Mouse (Mus musculus): ENCODE measurements around the gene Gna15. TPM values are rescaled to one million over a fixed set of nuclear protein-coding genes. Genes with fewer than 3 reads are reported as not detected.

Gna15 gene
- total and polyA plus RNA-seq, 3 experiments, result 23.0 to 142 (median 33.0) TPM

DNA sequence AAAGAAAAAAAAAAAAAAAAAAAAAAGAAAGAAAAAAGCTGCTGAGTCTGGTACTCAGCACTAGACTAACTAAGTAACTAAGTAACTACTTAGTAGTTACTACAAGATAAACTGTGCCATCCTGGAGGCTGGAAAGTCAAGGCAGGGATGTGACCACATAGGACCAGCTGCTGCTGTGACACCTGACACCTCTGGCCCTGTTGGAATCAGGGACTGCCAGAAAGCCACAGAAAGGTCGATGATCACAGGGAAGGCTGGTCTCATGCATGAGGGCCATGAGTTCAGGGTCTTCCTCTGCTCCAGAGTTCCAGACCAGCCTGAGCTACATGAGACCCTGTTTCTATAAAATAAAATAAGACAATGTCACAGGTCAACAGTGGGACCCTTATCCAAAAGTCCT, 33.5 kb upstream of the Gna15 start:
- Histone ChIP-seq H3K9ac (ENCODE audit: control insufficient read depth, low read depth, low read length, poor library complexity, severe bottlenecking) (no peak overlapping the region), H3K9me3 (replicated peaks; ENCODE audit: insufficient read depth, low read length) (no peaks in the 10 kb centered on the region), H3K36me3 (ENCODE audit: control insufficient read depth in 1 of 2, insufficient read depth in 2 of 2, low read length in 2 of 2) (peaks cover 2 to 11% of the 10 kb centered on the region in 2 experiments; a peak in 2 of 4 replicates), H3K79me2 (ENCODE audit: control insufficient read depth, insufficient read depth, low read length, poor library complexity) (peaks cover 27% of the 10 kb centered on the region), H3K27ac (ENCODE audit: control insufficient read depth, low read depth, low read length) (no peak overlapping the region), H3K4me1 (ENCODE audit: control insufficient read depth in 1 of 2, insufficient read depth in 2 of 2, low read length in 2 of 2) (peaks cover 0 to 11% of the 10 kb centered on the region in 2 experiments; a peak in 3 of 4 replicates), H3K4me3 (ENCODE audit: control insufficient read depth in 1 of 2, insufficient read depth in 1 of 2, low read depth in 2 of 2, low read length in 2 of 2) (no peak overlapping the region), H3K27me3 (ENCODE audit: control insufficient read depth in 1 of 2, insufficient read depth in 2 of 2, low read length in 2 of 2) (no peaks in the 10 kb centered on the region)
- no peak for DNase-seq (ENCODE audit: low read depth, low spot score)
- TF ChIP-seq NRF1 (IDR thresholded peaks at IDR 0.05; ENCODE audit: insufficient read depth, low read depth, low read length, poor library complexity, severe bottlenecking) (no peak), GABPA (IDR thresholded peaks at IDR 0.05; ENCODE audit: low read depth, low read length) (no peak), TAL1 (IDR thresholded peaks at IDR 0.05; ENCODE audit: low read length) (no peak), RCOR1 (IDR thresholded peaks at IDR 0.05; ENCODE audit: low read depth, low read length) (no peak), HCFC1 (IDR thresholded peaks at IDR 0.05; ENCODE audit: low read depth, low read length) (no peak), TCF12 (IDR thresholded peaks at IDR 0.05; ENCODE audit: low read depth, low read length) (no peak), USF2 (IDR thresholded peaks at IDR 0.05; ENCODE audit: borderline replicate concordance in 1 of 2, insufficient read depth in 1 of 2, low read depth in 1 of 2, low read length in 2 of 2) (no peak), POLR2AphosphoS2 (IDR thresholded peaks at IDR 0.05; ENCODE audit: low read length) (no peak), SIN3A (IDR thresholded peaks at IDR 0.05; ENCODE audit: low read length) (no peak)

DNA sequence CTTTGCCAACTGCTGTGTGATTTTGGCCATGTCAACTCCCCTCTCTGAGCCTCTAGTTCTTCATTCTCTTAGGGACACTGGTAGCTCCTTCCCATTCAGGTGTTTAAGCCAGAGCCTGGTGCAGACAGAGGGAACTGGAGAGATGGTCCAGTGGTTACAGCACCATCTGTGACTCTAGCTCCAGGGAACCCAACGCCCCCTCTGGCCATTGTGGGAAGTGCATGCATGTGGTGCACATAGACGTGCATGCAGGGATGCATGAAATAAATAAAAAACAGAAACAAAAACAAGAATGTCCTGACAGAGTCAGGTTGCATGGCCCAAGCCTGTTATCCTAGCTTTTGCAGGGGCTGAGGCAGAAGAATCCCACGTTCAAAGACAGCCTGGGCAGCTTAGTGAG, 32.3 kb upstream of the Gna15 start:
- no peak overlapping the region for H3K27ac ChIP-seq (ENCODE audit: control insufficient read depth, low read depth, low read length)
- H3K27me3 ChIP-seq (ENCODE audit: control insufficient read depth in 1 of 2, insufficient read depth in 2 of 2, low read length in 2 of 2), result no peaks in the 10 kb centered on the region
- no peaks in the 10 kb centered on the region for H3K9me3 ChIP-seq (replicated peaks; ENCODE audit: insufficient read depth, low read length)
- peaks cover 0 to 11% of the 10 kb centered on the region in 2 experiments; a peak in 2 of 4 replicates for H3K36me3 ChIP-seq (ENCODE audit: control insufficient read depth in 1 of 2, insufficient read depth in 2 of 2, low read length in 2 of 2)
- peaks cover 3 to 15% of the 10 kb centered on the region in 2 experiments; a peak in 3 of 4 replicates for H3K4me1 ChIP-seq (ENCODE audit: control insufficient read depth in 1 of 2, insufficient read depth in 2 of 2, low read length in 2 of 2)
- H3K79me2 ChIP-seq (ENCODE audit: control insufficient read depth, insufficient read depth, low read length, poor library complexity), result peaks cover 21% of the 10 kb centered on the region
- DNase-seq (ENCODE audit: low read depth, low spot score), result peak; percentile 35
- TF ChIP-seq CTCF (IDR thresholded peaks at IDR 0.05 in 2 of 3, conservative IDR thresholded peaks at IDR 0.05 in 1 of 3; ENCODE audit: control insufficient read depth in 1 of 3, insufficient read depth in 1 of 3, low read depth in 2 of 3, low read length in 3 of 3, poor library complexity in 1 of 3, severe bottlenecking in 1 of 3) (peak; percentile 49 to 81 (median 50)), HCFC1 (IDR thresholded peaks at IDR 0.05; ENCODE audit: low read depth, low read length) (no peak)
- H3K4me3 ChIP-seq (ENCODE audit: control insufficient read depth in 1 of 2, insufficient read depth in 1 of 2, low read depth in 2 of 2, low read length in 2 of 2), result no peak overlapping the region
- H3K9ac ChIP-seq (ENCODE audit: control insufficient read depth, low read depth, low read length, poor library complexity, severe bottlenecking), result no peak overlapping the region

DNA sequence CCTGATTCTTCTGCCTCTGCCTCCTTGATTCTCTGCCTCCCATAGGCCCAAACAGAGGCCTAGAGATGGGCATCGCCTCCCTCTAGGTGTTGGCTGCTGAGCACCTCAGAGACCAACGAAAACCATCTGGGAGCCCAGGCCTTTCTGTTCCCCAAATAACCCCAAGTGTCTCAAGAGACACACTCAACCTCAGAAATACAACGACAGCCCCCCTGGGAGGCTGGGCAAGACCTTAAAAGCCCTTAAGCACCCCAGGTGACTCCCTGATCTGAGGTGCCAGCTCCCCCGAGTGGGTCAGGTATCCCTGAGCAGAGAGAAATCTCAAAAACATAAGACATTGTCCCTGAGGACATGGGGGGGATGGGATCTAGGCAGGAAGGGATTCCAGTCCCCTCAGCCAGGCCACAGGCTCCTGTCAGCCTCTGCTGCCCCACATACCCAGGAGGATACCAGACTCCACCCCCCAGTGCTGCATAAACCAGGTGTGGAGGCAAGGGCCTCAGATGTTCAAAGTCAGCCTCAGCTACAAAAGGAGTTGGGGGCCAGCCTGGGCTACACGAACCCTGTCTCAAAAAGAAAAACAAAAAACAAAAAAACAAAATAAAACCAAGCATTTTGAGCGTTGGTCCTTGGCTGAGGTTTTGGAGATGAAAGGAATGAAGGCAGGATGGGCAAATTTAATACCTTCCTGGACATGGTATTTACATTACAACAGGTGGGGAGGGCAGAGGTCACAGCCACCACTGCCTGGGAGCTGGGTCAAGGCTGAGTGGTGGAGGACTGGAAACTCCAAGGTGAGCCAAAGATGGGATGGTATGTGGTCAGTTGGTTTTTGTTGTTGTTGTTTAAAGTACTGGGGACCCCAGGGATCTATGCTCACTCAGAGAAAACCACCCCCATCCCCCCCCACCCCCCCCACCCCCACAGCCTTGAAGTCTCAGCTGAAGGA, 30.1 kb upstream of the Gna15 start:
- no peak overlapping the region for H3K4me3 ChIP-seq (ENCODE audit: control insufficient read depth in 1 of 2, insufficient read depth in 1 of 2, low read depth in 2 of 2, low read length in 2 of 2)
- peaks cover 0 to 10% of the 10 kb centered on the region in 2 experiments; a peak in 2 of 4 replicates for H3K36me3 ChIP-seq (ENCODE audit: control insufficient read depth in 1 of 2, insufficient read depth in 2 of 2, low read length in 2 of 2)
- peaks cover 4 to 21% of the 10 kb centered on the region in 2 experiments for H3K4me1 ChIP-seq (ENCODE audit: control insufficient read depth in 1 of 2, insufficient read depth in 2 of 2, low read length in 2 of 2)
- peaks cover 2% of the 10 kb centered on the region; the same call in 1 of the 2 replicates for H3K79me2 ChIP-seq (ENCODE audit: control insufficient read depth, insufficient read depth, low read length, poor library complexity)
- H3K9ac ChIP-seq (ENCODE audit: control insufficient read depth, low read depth, low read length, poor library complexity, severe bottlenecking), result no peak overlapping the region
- no peak for TF ChIP-seq MAFK (IDR thresholded peaks at IDR 0.05; ENCODE audit: borderline replicate concordance, low read depth, low read length)
- no peak for TF ChIP-seq E2F4 (IDR thresholded peaks at IDR 0.05; ENCODE audit: borderline replicate concordance, low read depth, low read length)
- TF ChIP-seq NELFE (IDR thresholded peaks at IDR 0.05; ENCODE audit: low read depth, low read length), result no peak
- TF ChIP-seq ELF1 (IDR thresholded peaks at IDR 0.05; ENCODE audit: low read depth, low read length), result no peak
- TF ChIP-seq TCF12 (IDR thresholded peaks at IDR 0.05; ENCODE audit: low read depth, low read length), result no peak
- no peak for TF ChIP-seq SIN3A (IDR thresholded peaks at IDR 0.05; ENCODE audit: low read length)
- no peak for TF ChIP-seq ZMIZ1 (IDR thresholded peaks at IDR 0.05; ENCODE audit: low read depth, low read length)
- no peak for TF ChIP-seq ZC3H11A (IDR thresholded peaks at IDR 0.05; ENCODE audit: low read depth, low read length)
- TF ChIP-seq UBTF (IDR thresholded peaks at IDR 0.05; ENCODE audit: borderline replicate concordance, insufficient read depth, low read depth, low read length), result no peak
- TF ChIP-seq EP300 (IDR thresholded peaks at IDR 0.05; ENCODE audit: low read depth in 1 of 2, low read length in 2 of 2), result no peak
- no peak for DNase-seq (ENCODE audit: low read depth, low spot score)
- no peak overlapping the region for H3K27ac ChIP-seq (ENCODE audit: control insufficient read depth, low read depth, low read length)
- no peaks in the 10 kb centered on the region for H3K27me3 ChIP-seq (ENCODE audit: control insufficient read depth in 1 of 2, insufficient read depth in 2 of 2, low read length in 2 of 2)
- no peaks in the 10 kb centered on the region for H3K9me3 ChIP-seq (replicated peaks; ENCODE audit: insufficient read depth, low read length)

Data from MEL (cell line).